In the genomic region with DNA sequence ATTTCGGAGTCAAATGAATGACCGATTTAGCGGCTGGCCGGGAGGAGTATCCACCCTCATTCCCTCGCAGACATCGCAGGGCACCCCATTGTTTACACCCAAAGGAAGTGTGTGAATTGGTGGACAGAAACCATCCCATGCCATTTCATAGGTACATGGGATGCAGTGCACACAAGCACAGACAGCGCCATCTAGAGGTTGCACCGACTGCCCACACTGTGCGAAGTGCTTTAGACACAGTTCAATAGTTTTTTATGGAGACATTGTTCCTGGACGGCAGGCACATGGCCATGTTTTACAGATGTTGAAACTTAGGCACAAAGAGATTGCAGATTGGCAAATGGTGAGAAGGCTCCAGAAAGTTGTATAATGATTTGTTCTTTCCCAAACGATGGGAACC, we compare ENCODE assay signal across 8 mouse cellular contexts. TPM values are rescaled to one million over a fixed set of nuclear protein-coding genes. Genes with fewer than 3 reads are reported as not detected.
A peak's percentile ranks its signal among the peaks of the same experiment; 100 is the strongest.
DNase-seq lines count a peak whose midpoint lies in the region; ATAC-seq and TF ChIP-seq lines count a peak whose summit lies in the region.
"Had no signal": no experiment of that assay in that cellular context is flagged by ENCODE, and none has a peak within 500 bp of the region (broad histone marks: within the 10 kb centered on the region; RNA-seq: fewer than 3 reads in every experiment).

No protein-coding gene starts in this region.

- no peak overlapping the region for H3K4me2 ChIP-seq in hindbrain, postnatal 0 days (ENCODE audit: low read depth, low read length)

- no peak overlapping the region for H3K27ac ChIP-seq in left cerebral cortex, adult 2 months
- H3K27ac ChIP-seq in hindbrain, postnatal 0 days: no peak overlapping the region

- intact Hi-C loops in left cerebral cortex, adult 2 months (cut with DNase I): no loop called here
- intact Hi-C loops in left cerebral cortex, postnatal 25 days (cut with DNase I): no loop called here

- no peaks in the 10 kb centered on the region for H3K9me3 ChIP-seq in hindbrain, postnatal 0 days (ENCODE audit: low read length)

- no peak overlapping the region for H3K4me3 ChIP-seq in left cerebral cortex, adult 2 months
- H3K4me3 ChIP-seq in hindbrain, postnatal 0 days (ENCODE audit: low read length): no peak overlapping the region
- H3K4me3 ChIP-seq: myocyte had no signal

- H3K27me3 ChIP-seq in hindbrain, postnatal 0 days (ENCODE audit: insufficient read depth, low read length): no peaks in the 10 kb centered on the region

- no peak for DNase-seq in left cerebral cortex, adult 2 months (ENCODE audit: extremely low spot score in 1 of 2, low spot score in 2 of 2)
- DNase-seq in left cerebral cortex, postnatal 25 days (ENCODE audit: low spot score in 2 of 2): no peak
- DNase-seq in WW6 (ENCODE audit: low read depth, low spot score): peak; percentile 56
- peak; percentile 54 for DNase-seq in hindbrain, postnatal 0 days (ENCODE audit: low spot score)
- peak; percentile 38 for DNase-seq in lung, postnatal 36 days
- peak; percentile 74 for DNase-seq in thymus, postnatal 4 days

- no peak overlapping the region for H3K9ac ChIP-seq in hindbrain, postnatal 0 days (replicated peaks; ENCODE audit: low read length)

- H3K36me3 ChIP-seq in hindbrain, postnatal 0 days (ENCODE audit: insufficient read depth, low read length): no peaks in the 10 kb centered on the region; the same call in 1 of the 2 replicates

- no peaks in the 10 kb centered on the region; the same call in 1 of the 2 replicates for H3K4me1 ChIP-seq in hindbrain, postnatal 0 days (ENCODE audit: insufficient read depth, low read length)

- ATAC-seq in hindbrain, postnatal 0 days: 0 out of 2 replicates have a peak, but pooled peaks have one; percentile 56
- ATAC-seq in frontal cortex, adult (ENCODE audit: low TSS enrichment): no peak

- peak; percentile 56 for TF ChIP-seq CTCF in left cerebral cortex, adult 2 months (IDR thresholded peaks at IDR 0.05)
- TF ChIP-seq CTCF in hindbrain, postnatal 0 days (IDR thresholded peaks at IDR 0.05; ENCODE audit: low read depth): peak; percentile 68

- 42% methylated on average over 11 of the region's 11 CpGs for WGBS in hindbrain, postnatal 0 days

RNA-seq across cellular contexts. Expression of a gene that starts 5.6 kb away (rescaled TPM):
- total RNA-seq in left cerebral cortex, adult 2 months (2021): 10 to 100 TPM; 63.0 to 63.8 TPM
- 10 to 100 TPM; 59.7 to 68.4 TPM for total RNA-seq in left cerebral cortex, postnatal 25 days (2021)
- total RNA-seq in hindbrain, postnatal 0 days (2014; rRNA removed): 37.1 and 37.7 TPM in 2 replicates
- 6.6 and 7.2 TPM in 2 replicates for polyA plus RNA-seq in hindbrain, postnatal 0 days (2015; fragmentation: Nextera tagmentation; extraction: Ambion mirVana)

Comparison
In these comparisons a context has a peak if more than half of its experiments do, and no peak if none do; other contexts are left out.
1. DNase-seq: peak in WW6 (single experiment), hindbrain, postnatal 0 days (single experiment), lung, postnatal 36 days (single experiment) and thymus, postnatal 4 days (single experiment); none in left cerebral cortex, adult 2 months (0 of 2) and left cerebral cortex, postnatal 25 days (0 of 2).